Mouse (Mus musculus) adrenal gland, adult 2 months (tissue): Measurements from ENCODE around the gene Vwf. TPM values are rescaled to one million over a fixed set of nuclear protein-coding genes. Genes with fewer than 3 reads are reported as not detected.

Experiments used
- DNase-seq: peaks from one replicate; pipeline ENCODE4 v3.0.0; 2021
- polyA plus RNA-seq: library from polyadenylated mRNA; depleted of rRNA; stranded (reverse); fragments of >200 nt; gene quantifications from 2 replicates; pipeline ENCODE4 v1.2.3, GENCODE M21; 2012
- total RNA-seq, 2 experiments: library from RNA; stranded (reverse); gene quantifications; 2 replicates each; pipeline ENCODE4 v1.2.3; 2021

Vwf gene
- total and polyA plus RNA-seq, 3 experiments: 4.5 to 12.2 (median 8.5) TPM

GRCm38 (mm10) chr6:125586042-125586566 is 39.5 kb downstream of the Vwf start:
- DNase-seq: no peak

DNA sequence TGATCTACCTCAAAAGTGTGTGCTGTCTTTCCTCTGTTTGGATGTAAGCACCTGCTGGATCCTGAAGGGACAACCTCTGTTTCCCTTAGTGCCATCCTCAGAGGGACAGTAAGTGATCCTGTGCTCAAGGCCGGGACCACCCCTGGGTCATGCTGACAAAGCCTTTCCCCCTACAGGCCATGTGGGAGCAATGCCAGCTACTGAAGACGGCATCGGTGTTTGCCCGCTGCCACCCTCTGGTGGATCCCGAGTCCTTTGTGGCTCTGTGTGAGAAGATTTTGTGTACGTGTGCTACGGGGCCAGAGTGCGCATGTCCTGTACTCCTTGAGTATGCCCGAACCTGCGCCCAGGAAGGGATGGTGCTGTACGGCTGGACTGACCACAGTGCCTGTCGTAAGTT is 41.7 kb downstream of the Vwf start:
- no peak for DNase-seq

- DNase-seq: no peak
Measured at GRCm38 (mm10) chr6:125589075-125589474, 42.5 kb downstream of the Vwf start.

DNA sequence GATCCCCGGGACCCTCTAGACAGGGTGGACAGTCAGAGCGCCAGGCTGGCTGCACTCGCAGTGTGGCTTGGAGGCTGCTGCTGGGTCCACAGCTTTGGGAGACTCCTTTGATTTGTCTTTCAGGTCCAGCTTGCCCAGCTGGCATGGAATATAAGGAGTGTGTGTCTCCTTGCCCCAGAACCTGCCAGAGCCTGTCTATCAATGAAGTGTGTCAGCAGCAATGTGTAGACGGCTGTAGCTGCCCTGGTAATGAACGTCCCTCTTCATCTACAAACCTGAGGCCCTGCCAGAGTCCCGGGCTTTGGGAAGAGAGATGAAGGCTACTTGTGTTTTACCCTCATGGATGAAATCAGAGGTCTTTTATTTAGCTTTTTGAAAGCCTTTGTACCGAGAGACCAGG is 43.5 kb downstream of the Vwf start:
- DNase-seq: no peak

GRCm38 (mm10) chr6:125590471-125590870 is 43.9 kb downstream of the Vwf start:
- no peak for DNase-seq

- DNase-seq: no peak
Measured at GRCm38 (mm10) chr6:125591652-125592385, 45.2 kb downstream of the Vwf start.

GRCm38 (mm10) chr6:125592536-125592935 is 46.0 kb downstream of the Vwf start:
- DNase-seq: no peak

- no peak for DNase-seq
Measured at GRCm38 (mm10) chr6:125594311-125594710, 47.7 kb downstream of the Vwf start.

GRCm38 (mm10) chr6:125594825-125595224 is 48.3 kb downstream of the Vwf start:
- no peak for DNase-seq

DNA sequence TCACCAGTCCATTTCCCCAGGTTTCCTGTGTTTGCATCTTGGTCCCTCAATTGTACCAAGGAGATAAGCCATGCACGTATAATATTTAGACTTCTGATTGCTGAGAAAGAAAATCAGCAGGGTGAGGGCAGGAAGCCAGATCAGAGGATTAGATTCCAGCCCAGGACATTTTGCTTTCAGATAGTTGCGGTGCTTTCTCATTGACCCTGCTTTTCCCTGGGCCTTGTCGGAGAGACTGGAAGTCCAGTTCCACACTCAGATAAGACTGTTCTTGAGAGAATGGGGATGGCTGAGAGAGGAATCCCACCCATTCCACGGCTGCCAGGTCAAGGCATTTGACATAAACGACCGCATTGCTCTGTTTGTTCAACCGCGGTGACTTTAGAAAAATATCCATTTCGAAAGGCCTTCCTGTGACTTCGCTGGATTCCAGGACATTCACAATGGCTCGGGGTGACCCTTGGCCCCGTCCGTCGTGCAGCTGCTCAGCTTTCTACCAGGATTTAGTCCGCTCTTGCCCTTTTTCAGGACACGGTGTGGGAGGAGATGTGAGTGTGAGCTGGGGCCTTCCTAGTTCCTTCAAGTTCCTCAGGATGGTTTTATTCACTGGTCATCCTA is 50.2 kb downstream of the Vwf start:
- DNase-seq: peak; percentile 45

DNA sequence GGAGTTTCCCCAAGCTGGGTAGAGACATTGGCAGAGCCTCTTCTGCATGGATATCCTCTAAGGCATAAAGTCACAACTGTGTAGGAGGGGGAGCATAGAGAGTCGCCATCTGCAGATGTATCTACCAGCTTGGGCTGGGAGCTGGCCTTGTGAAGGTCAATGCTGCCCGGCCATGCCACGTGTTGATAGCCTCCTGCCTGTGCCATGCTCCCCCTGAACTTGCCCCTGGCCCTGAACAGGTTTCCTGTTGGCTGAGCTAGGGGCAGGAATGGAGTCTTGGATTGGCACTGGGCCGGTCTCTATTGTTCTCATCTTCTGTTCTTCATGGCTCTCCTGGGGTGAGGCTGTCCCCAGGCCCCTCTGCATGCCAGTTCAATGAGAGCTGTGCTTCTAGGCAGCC is 51.1 kb downstream of the Vwf start:
- DNase-seq: no peak

DNA sequence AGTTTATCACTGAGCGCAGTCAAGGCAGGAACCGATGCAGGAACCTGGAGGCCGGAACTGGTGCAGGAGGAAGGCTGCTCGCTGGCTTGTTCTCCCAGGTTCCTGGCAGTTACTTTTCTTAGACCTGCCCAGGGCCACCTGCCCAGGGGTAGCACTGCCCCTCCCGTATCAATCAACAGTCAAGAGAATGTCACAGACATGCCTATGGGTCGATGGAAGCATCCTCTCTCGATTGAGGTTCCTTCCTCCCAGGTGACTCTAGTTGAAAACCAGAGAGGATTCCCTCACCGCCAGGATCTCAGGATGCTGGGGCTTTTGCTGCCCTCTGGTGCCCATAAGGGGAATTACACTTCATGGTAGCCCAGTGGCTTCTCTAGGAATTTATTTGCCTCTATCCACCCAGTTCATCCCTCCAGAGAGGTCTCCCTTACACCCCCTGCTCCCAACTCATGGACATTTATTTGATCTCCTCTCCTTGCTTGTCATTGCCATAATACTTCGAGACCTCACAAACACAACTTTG is 53.5 kb downstream of the Vwf start:
- DNase-seq: peak; percentile 66

DNA sequence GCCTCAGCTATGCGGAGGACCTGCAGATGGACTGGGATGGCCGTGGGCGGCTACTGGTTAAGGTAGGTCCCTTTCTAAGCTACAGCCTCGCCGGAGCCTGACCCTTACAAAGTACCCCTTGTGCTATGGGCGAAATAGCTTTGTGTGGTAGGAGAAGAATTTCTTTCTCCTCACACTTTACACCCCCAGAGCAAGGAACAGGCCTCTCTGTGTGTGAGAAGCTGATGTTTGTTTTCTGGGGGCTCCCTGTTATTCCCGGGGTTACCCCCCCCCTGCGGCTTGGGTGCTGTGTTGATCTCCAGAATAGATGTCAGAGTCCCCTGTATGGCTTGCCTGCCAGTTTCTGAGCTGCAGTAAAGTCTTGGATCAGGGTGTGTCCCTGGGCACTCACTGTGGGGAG is 54.1 kb downstream of the Vwf start:
- no peak for DNase-seq

- peak; percentile 4 for DNase-seq
Measured at GRCm38 (mm10) chr6:125601190-125601589, 54.6 kb downstream of the Vwf start.

GRCm38 (mm10) chr6:125601748-125602147 is 55.2 kb downstream of the Vwf start:
- DNase-seq: no peak

DNA sequence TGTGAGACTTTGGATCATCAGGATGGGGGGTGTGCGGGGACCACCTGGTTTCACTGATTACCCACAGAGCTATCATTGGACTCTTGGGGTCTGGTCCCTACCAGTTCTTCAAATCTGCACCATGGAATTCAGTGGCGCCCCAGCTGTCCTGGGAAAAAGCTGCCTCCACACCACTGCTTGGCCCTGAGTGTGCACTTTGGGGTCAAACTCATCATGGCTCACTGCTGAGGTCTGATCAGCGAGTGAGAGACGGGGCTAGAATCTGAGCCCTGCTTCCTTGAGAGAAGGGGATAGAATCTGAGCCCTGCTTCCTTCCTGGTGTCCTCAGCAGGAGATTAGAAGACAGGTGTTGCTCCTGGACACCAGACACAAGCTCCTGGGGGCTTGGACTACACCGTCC is 55.8 kb downstream of the Vwf start:
- peak; percentile 18 for DNase-seq

DNA sequence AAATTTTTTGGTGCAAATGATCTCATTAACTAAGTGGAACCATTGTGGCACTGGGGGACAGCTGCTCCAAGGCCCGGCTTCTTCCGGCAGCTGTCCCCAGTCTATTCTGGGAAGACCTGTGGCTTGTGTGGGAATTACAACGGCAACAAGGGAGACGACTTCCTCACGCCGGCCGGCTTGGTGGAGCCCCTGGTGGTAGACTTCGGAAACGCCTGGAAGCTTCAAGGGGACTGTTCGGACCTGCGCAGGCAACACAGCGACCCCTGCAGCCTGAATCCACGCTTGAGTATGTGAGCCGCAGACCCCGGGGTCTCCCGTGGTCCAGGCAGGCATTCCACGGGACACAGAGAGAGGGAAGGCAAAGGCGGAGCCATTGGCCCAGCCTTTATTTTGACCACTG is 56.7 kb downstream of the Vwf start:
- DNase-seq: peak; percentile 81

- no peak for DNase-seq
Measured at GRCm38 (mm10) chr6:125603678-125604462, 57.3 kb downstream of the Vwf start.

DNA sequence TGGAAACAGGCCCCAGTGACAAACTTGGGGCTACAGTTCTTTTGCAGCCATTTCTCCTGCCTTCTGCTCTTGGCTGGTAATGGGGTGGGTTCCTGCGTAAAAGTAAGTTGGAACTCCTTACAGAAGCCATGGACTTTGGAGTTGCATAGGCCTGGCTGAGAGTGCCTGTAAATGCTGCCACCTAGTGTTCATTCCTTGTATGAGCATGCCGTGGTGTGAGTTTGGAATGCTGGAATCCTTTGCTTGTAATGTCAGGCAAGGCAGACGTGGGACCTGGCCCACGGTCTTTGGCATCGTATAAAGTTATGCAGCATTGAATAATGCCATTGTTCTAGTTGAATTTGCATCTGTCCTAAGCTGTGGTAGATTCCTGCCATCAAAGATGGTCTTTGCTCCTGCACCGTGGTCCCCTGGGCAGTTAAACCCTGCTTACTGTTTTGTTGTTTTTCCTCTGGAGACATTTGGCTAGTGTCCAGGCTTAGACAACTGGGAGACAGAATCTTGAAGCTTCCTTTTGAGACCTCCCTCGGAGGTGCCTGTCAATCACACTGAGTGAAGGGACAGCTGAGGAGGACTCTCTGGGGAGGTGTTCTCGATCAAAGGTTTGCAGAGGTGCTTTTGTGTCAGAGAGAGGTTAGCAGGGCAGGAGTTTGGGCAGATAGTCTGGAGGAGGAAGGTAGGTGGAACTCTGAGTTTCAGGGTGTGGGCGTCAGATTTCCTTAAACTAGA is 58.1 kb downstream of the Vwf start:
- DNase-seq: peak; percentile 77

GRCm38 (mm10) chr6:125609025-125609424 is 62.5 kb downstream of the Vwf start:
- no peak for DNase-seq

- no peak for DNase-seq
Measured at GRCm38 (mm10) chr6:125617855-125618254, 71.3 kb downstream of the Vwf start.

GRCm38 (mm10) chr6:125620764-125621163 is 74.2 kb downstream of the Vwf start:
- DNase-seq: peak; percentile 39
